Mouse (Mus musculus) adrenal gland, postnatal 10 days (tissue): ENCODE data around the gene Tssk4. TPM values are rescaled to one million over a fixed set of nuclear protein-coding genes. Genes with fewer than 3 reads are reported as not detected.

Experiments used
- DNase-seq: peaks from one replicate; pipeline ENCODE4 v3.0.0; 2021; ENCODE audit warnings: mixed read lengths
- total RNA-seq, 2 experiments: library from RNA; stranded (reverse); gene quantifications; 2 replicates each; pipeline ENCODE4 v1.2.3; 2021

The Tssk4 gene
- total RNA-seq, 2 experiments from 2014 or later: 0.93 to 3.0 TPM

DNA sequence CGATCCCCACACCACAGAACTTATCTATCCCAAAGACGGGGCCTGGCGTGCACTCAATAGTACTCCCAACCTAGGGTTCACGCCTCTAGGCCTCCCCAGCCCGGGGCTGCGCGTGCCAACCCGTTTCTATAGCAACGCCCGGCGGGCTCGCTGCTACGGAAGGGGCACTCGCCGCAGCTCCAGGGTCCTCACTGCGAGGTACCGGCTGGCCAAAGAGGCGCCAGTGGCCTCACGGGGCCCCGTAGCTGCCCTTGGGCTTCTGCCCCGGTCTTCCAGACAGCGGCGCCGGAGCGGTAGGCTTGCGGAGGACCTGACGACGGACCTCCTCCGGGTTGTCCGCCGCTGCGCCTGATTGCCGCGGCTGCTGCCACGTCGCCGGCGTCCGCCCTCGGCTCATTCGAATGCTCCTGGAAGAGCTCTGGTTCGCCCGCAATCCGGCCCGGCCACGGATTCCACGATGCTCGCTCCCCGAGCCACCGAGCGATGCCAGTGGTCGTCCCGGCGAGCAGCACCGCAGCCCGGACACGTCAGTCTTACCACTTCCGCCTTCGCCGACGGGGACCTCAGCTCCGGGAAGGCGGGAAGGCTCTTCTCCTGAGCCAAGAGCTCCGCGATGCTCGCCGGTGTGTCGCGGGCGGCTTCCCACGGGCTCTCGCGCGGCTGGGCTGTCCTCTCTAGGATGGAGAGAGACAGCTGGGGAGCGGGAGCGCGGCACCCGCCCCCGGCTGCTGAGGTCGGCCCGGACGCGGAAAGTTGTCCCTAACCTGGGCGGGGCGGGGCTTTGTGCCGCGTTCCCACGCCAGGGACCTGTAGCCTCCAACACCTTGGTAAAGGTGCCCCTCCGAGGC lies 6.7 kb upstream of the Tssk4 start, which contains the start of gene Tm9sf1:
Gene Tm9sf1, minus strand, starts transcription at position 747 of the 848 bp plus-strand sequence.
- peak; percentile 89 for DNase-seq

DNA sequence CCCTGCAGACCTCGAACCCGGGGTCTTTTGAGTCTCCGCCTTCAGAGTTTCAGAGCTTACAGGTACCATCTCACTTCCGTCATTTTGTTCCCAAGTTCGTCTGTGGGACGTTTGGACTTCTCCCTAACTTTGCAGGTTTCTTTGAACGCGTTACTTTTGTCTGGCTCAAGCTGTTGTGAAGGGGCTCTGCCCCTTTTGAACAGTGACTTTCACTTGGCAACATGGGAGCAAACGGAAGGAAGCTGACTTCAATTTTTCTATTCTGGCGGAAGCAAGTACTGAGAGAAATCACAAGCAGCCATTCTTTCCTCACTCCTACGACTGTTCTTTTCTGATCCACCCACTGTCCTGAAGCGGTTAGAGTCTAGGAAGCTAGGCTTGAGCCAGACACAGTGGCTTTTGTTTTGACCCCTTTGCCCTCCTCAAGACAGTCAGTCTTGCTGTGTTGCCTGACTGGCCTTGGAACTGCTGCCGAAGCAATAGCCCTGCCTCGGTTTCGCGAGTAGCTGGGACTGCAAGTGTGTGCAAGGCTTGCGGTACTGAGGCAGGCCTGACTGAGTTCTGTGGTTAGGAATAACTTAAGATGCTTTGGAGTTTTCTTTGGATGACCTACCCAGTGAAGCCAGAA lies 5.6 kb upstream of the Tssk4 start:
- DNase-seq: peak; percentile 29

DNA sequence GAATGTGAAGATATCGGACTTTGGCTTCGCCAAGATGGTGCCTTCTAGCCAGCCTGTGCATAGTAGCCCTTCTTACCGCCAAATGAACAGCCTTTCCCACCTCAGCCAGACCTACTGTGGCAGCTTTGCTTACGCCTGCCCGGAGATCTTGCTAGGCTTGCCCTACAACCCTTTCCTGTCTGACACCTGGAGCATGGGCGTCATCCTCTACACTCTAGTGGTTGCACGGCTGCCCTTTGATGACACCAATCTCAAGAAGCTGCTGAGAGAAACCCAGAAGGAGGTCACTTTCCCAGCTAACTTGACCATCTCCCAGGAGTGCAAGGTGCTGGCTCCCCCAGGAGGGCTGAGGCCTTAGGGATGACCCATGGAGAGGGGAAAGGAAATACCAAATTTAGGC lies 1.5 kb downstream of the Tssk4 start:
- DNase-seq: no peak

DNA sequence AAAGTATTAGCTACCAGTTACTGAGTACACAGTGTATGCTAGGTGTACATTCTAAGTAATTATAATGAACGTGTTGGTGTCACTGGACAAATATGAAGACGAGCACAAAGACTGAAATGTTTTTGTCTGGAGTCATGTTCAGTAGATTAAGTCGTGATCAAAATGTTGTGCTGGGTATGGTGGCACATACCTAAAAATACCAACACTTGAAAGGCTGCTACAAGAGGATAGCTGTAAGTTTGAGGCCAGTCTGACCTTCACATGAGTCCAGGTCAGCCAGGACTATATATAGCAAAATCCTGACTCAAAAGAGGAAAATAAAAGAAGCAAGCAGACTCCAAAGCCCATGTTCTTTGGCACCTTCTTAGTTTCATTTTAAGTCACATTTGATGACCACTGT lies 7.0 kb downstream of the Tssk4 start:
- no peak for DNase-seq

DNA sequence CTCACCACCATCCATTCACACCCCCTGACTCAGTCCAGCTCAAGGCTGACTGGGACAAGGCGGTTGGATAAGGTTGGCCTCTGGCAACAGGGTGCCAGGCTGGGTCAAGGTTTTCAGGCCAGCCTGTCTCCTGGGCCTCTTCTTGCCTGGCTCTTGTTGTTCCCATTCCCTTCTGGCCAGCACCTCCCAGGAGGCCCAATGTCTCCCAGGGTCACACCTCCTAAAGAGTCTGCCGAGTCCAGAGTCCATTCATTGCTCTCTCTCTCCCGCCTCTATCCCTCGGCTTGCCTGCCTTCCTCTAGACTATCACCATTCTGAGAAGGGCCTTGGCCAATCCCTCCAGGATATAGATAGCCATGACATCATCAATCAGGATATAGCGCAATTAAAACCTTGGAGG lies 8.0 kb downstream of the Tssk4 start:
- peak; percentile 70 for DNase-seq

DNA sequence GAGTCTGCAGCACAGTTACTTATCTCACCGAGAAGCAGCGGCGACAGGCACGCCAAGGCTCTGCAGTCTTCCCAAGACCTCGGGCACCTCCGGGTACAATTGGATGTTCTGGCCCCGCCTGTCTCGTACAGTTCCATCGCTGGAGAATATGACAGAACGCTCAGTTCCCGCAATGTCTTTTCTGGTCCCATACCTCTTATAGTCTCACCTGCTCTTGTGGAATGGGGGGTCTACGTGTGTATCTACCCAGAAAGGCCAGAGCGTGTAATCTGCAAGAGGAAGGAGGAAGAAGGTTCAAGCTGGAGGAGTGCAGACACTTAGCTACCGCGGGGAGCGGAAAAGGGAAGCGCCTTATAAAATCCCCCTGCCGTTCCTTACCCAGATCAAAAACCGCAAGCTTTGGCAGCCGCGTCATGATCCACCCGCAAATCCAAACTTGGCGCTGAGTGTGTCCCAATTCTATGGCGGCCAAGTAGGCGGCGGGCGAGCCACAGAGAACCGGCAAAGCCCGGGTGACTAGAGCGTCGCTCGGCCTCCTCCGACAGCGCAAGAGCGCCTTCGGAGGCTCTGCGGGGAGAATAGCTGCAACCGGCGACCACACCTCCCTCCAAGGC lies 10.1 kb downstream of the Tssk4 start, which contains the start of gene Mdp1:
Gene Mdp1, minus strand, starts transcription at position 549 of the 614 bp plus-strand sequence.
- DNase-seq: peak; percentile 87

DNA sequence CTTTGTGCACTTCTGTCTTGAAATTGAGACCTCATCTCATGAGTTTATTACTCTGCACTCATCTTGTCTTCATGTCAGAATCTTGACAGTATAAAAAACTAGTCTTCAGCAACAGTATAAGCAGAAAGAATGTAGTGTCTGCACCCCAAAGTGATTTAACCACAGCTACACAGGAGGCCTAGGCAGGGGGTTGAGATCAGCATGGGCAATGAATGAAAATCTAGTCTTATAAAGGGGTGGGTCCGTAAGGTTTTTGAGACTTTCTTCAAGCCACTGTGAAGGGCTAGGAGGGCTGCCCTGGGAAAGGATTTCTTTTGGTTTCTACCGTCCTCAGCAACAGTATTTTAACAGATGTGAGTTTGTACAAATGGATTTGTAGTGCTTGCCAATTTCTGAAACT lies 10.7 kb downstream of the Tssk4 start:
- DNase-seq: no peak

DNA sequence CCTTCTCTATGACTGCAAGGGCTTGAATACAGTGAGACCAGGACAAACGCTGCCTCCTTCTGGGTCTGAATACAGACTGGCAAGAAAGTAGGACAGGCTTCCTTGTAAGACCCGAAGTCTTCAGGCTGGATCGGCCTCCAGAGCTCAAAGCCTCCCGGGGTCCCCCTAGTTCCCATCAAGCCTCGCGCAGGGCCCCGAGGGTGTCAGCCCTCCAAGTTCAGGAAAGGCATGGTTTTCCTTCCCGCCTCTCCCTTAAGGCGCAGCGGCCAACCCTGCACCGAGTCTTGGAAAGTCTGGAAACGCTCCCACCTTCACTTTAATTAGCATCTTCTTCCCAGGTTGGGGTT lies 21.5 kb downstream of the Tssk4 start:
- DNase-seq: no peak

DNA sequence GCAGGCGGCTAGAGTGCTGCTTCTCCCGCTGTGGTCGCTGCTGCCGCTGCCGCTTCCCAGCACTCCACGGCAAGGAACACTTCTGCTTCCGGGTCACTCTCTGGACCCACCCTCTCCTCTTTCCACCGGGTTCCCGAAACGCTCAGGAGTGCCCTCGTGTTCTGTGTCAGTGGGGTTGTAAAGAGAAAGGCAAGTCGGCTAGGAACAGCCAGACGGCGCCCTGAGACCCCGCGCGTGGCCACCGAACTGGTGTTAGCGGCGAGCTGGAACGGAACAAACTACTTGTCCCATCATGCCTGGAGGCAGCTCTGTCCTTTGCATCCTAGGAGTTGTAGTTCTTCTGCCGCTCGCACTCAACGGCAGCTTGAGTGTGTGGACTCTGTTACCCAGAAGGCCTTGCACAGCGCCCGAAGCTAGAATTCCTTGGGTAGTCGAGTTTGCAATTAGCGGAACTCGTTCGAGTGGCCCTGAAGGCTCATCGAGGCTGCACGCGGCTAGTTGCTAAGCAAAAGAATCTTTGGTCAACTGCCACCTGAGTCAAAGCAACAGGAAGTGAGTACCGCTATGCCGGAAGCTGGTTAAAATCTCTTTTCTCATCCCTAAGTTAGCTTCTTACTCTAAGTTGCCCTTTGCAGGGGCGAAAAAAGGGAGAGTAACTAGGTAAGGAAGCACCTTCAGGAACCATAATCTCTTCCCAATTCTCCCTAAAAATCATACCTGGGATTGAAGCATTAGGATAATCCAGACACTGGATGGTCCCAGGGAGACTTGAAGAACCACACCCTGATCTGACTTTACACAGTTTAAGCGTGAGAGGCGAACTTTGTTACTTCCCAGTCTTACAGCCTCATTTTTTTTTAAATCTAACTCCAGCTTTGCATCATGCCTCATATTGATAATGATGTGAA lies 22.1 kb downstream of the Tssk4 start, which contains the start of the genes Gmpr2 and Nedd8:
Gene Gmpr2, plus strand, starts transcription at position 109 of the 908 bp plus-strand sequence.
Gene Nedd8, minus strand, starts transcription at position 292 of the 908 bp plus-strand sequence.
- peak; percentile 89 for DNase-seq

DNA sequence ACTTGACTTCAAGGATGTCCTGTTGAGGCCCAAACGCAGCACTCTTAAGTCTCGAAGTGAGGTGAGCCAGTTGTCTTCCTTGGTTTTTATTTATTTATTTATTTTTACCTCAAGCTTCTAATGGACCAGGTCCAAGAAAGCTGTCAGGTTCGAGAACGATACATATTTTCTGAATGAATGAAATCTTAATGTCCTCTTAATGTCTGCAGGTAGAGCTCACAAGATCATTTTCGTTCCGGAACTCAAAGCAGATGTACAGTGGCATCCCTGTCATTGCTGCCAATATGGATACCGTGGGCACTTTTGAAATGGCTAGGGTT lies 22.7 kb downstream of the Tssk4 start:
- no peak for DNase-seq

DNA sequence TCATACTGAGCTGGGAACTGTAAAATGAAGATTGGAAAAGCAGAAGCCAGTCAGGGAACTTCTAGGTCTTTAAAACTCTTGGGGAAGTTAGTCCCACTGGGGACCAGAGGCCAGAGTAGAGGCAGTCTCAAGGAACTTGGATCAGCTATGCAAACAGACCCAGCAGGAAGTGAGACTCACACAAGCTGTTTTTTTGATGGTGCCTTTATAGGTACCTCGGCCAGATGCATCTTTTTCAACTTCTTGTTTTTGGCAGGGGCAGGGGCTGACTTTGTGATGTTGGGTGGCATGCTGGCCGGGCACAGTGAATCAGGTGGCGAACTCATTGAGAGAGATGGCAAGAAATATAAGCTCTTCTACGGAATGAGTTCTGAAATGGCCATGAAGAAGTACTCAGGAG lies 27.6 kb downstream of the Tssk4 start:
- DNase-seq: no peak

DNA sequence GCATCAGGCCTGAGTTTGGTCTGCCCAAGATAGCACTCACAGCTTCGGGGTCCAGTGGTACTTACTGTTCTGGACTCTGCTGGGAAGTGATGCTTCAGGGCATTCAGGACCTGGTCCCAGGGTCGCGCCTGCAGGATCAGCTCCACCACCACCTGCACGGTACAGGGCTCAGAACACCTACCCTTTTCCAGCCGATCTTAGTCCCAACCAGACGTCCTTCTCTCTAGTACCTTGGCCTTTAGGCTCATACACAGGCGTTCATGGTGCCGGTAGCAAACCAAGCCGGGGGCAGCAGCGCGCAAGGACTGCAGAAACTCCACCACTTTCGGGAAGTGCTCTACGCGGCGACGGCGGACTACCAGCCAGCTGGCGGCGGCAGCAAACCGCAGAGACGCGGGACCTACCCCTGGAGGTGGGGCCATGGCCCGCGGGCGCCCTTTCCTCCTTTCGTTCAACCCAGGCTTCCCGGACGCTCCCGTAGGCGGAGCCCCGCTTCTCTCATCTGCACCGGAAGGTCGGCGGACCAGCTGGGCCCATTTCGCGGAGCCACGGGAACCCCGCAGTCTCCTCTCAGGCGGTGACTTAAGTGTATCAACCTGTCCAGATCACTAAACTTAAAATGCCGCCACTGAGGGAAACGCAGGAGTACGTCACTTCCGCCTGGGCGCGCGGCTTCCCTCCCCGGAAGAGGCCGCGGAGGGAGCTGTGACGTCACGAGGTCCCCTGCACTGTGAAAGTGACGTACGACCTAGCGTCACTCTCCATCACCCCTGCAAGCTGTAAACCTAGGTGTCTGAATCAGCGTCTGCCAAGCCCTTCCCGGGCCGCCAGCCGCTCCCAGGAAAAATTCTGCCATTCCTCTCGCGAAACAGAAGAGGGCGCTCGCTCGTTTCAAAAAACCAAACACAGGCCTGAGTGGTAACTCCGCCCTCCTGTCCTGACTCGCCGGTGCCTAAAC lies 31.5 kb downstream of the Tssk4 start, which contains the start of gene Tinf2:
Gene Tinf2, minus strand, starts transcription at position 661 of the 958 bp plus-strand sequence.
- peak; percentile 95 for DNase-seq

DNA sequence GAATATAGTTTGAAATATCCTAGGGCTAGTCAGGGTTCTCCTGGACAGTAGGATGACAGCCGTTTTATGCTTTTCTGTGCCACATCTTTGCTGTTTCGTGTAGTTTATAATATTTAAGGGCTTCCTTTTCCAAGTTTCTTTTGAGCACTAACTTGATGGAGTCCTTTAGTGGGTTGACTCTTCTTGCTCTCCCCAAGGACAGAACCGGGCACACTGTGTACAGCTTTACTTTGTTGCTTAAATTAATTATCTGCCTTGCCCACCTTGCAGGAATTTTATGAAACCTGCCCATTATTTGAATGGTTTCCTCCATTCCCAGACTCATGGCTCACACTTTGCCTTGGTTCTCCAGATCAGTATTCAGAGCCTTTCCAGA lies 32.1 kb downstream of the Tssk4 start:
- DNase-seq: no peak

DNA sequence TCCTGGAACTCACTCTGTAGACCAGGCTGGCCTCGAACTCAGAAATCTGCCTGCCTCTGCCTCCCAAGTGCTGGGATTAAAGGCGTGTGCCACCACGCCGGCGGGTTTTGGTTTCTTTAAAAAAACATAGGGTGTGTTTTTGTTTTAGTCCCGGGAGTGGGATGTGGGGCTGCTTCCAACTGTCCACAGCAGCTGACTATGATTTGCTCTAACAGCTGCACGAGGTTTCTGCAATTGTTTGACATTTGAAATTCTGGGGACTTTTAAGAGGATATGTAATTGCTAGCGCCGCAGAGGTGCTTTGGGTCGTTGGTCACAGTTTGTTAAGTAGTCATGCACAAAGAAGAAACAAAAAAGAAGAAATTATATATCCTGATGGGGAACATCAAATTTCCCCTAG lies 39.4 kb downstream of the Tssk4 start:
- no peak for DNase-seq

DNA sequence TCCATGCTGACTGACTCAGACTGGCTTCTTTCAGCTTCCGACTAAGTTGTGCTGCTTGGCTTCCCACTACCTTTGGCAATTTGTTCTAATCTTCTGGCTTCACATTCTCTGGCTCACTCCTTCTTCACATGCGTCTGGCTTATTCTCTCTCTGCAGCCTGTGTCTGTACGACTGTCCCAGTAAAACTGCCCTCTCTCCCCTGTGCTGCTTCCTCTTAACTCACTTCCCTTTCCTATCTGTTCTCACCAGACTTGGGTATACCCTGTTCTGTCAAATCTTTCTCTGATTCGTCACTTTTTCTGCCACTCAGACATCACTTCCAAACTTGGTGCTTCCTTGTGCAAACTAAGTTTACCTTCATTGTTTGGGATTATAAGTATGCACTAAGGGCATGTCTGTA lies 47.2 kb downstream of the Tssk4 start:
- no peak for DNase-seq

DNA sequence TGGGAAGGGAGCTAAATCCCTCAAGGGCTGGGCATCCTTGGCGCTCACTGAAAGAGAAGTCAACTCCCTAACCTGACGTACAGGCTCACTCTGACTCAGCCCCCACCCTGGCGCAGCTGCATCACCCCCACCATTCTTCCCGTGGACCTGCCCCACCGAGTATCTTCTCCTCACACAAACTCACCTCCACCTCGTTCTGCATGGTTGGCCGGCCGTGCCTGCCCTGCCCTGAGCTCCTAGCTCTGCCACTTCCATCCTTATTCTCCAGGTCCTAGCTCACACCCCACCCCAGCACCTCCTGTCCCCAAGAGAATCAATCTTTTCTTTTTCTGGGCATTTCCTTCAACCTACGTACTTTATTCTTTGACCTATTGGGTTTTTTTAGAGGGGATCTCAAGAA lies 51.1 kb downstream of the Tssk4 start:
- no peak for DNase-seq
